Mouse (Mus musculus): Measurements from ENCODE around the gene Plcb4.
A peak's percentile ranks its signal among the peaks of the same experiment; 100 is the strongest.

The Plcb4 gene

GRCm38 (mm10) chr2:135658486-135659390 lies at the start of gene Plcb4:
Gene Plcb4, plus strand, starts transcription at chr2:135659011.
- DNase-seq (ENCODE audit: low spot score), result peak; percentile 82

- DNase-seq (ENCODE audit: low spot score), result no peak
Measured at GRCm38 (mm10) chr2:135614651-135615261, 44.1 kb upstream of the Plcb4 start.

- no peak for DNase-seq (ENCODE audit: low spot score)
Measured at GRCm38 (mm10) chr2:135616090-135616489, 42.7 kb upstream of the Plcb4 start.

GRCm38 (mm10) chr2:135618551-135618950 lies 40.3 kb upstream of the Plcb4 start:
- no peak for DNase-seq (ENCODE audit: low spot score)

- no peak for DNase-seq (ENCODE audit: low spot score)
Measured at GRCm38 (mm10) chr2:135619956-135620355, 38.9 kb upstream of the Plcb4 start.

- no peak for DNase-seq (ENCODE audit: low spot score)
Measured at GRCm38 (mm10) chr2:135627821-135628220, 31.0 kb upstream of the Plcb4 start.

GRCm38 (mm10) chr2:135637227-135637626 lies 21.6 kb upstream of the Plcb4 start:
- DNase-seq (ENCODE audit: low spot score), result no peak

- DNase-seq (ENCODE audit: low spot score), result no peak
Measured at GRCm38 (mm10) chr2:135641002-135641401, 17.8 kb upstream of the Plcb4 start.

- no peak for DNase-seq (ENCODE audit: low spot score)
Measured at GRCm38 (mm10) chr2:135641636-135642035, 17.2 kb upstream of the Plcb4 start.

GRCm38 (mm10) chr2:135646226-135646625 lies 12.6 kb upstream of the Plcb4 start:
- no peak for DNase-seq (ENCODE audit: low spot score)

GRCm38 (mm10) chr2:135646654-135647053 lies 12.2 kb upstream of the Plcb4 start:
- DNase-seq (ENCODE audit: low spot score), result no peak

- DNase-seq (ENCODE audit: low spot score), result no peak
Measured at GRCm38 (mm10) chr2:135647985-135648384, 10.8 kb upstream of the Plcb4 start.

- DNase-seq (ENCODE audit: low spot score), result no peak
Measured at GRCm38 (mm10) chr2:135650885-135651284, 7.9 kb upstream of the Plcb4 start.

GRCm38 (mm10) chr2:135652040-135652439 lies 6.8 kb upstream of the Plcb4 start:
- no peak for DNase-seq (ENCODE audit: low spot score)

GRCm38 (mm10) chr2:135652451-135652850 lies 6.4 kb upstream of the Plcb4 start:
- DNase-seq (ENCODE audit: low spot score), result no peak

GRCm38 (mm10) chr2:135655948-135656347 lies 2.9 kb upstream of the Plcb4 start:
- DNase-seq (ENCODE audit: low spot score), result no peak

- no peak for DNase-seq (ENCODE audit: low spot score)
Measured at GRCm38 (mm10) chr2:135656586-135656985, 2.2 kb upstream of the Plcb4 start.

- peak; percentile 48 for DNase-seq (ENCODE audit: low spot score)
Measured at GRCm38 (mm10) chr2:135659391-135660180, 775 bp downstream of the Plcb4 start.

- no peak for DNase-seq (ENCODE audit: low spot score)
Measured at GRCm38 (mm10) chr2:135660816-135661215, 2.0 kb downstream of the Plcb4 start.

GRCm38 (mm10) chr2:135663785-135664184 lies 5.0 kb downstream of the Plcb4 start:
- DNase-seq (ENCODE audit: low spot score), result no peak

GRCm38 (mm10) chr2:135667496-135667895 lies 8.7 kb downstream of the Plcb4 start:
- DNase-seq (ENCODE audit: low spot score), result no peak

- no peak for DNase-seq (ENCODE audit: low spot score)
Measured at GRCm38 (mm10) chr2:135672459-135673104, 13.8 kb downstream of the Plcb4 start.
